Mouse (Mus musculus) neutrophil, adult 5-6 weeks (primary cell): Measurements from ENCODE around the gene Igf1r. TPM values are rescaled to one million over a fixed set of nuclear protein-coding genes. Genes with fewer than 3 reads are reported as not detected.
A peak's percentile ranks its signal among the peaks of the same experiment; 100 is the strongest.

ENCODE experiments used
- ATAC-seq: fragments of 151-379, 151-347 bp; 2 replicates; pipeline ENCODE4 v1.8.0; 2017; ENCODE audit warnings: mild to moderate bottlenecking, moderate TSS enrichment; ENCODE audit not compliant: insufficient number of reproducible peaks, poor library complexity, low FRiP score, severe bottlenecking; ENCODE audit errors: extremely low read depth
- total RNA-seq: library from RNA; stranded (forward); fragments of 200-1000 nt; gene quantifications from 2 replicates; pipeline ENCODE4 v1.2.3, GENCODE M21; 2017

Gene Igf1r
- total RNA-seq, 1 experiment from 2014 or later = 86.8 TPM

GRCm38 (mm10) chr7:68030846-68031245 is 78.2 kb downstream of the Igf1r start:
- ATAC-seq = no peak

- ATAC-seq = no peak
Measured at GRCm38 (mm10) chr7:68036527-68036926, 83.9 kb downstream of the Igf1r start.

GRCm38 (mm10) chr7:68038846-68039245 is 86.2 kb downstream of the Igf1r start:
- no peak for ATAC-seq

GRCm38 (mm10) chr7:68039550-68039949 is 86.9 kb downstream of the Igf1r start:
- no peak for ATAC-seq

- ATAC-seq = no peak
Measured at GRCm38 (mm10) chr7:68044621-68045020, 92.0 kb downstream of the Igf1r start.

GRCm38 (mm10) chr7:68047152-68047551 is 94.5 kb downstream of the Igf1r start:
- no peak for ATAC-seq

GRCm38 (mm10) chr7:68048532-68048931 is 95.9 kb downstream of the Igf1r start:
- no peak for ATAC-seq

- no peak for ATAC-seq
Measured at GRCm38 (mm10) chr7:68049048-68049447, 96.4 kb downstream of the Igf1r start.

- ATAC-seq = no peak
Measured at GRCm38 (mm10) chr7:68053002-68053624, 100.5 kb downstream of the Igf1r start.

- no peak for ATAC-seq
Measured at GRCm38 (mm10) chr7:68054498-68054897, 101.9 kb downstream of the Igf1r start.

- ATAC-seq = no peak
Measured at GRCm38 (mm10) chr7:68054956-68055355, 102.3 kb downstream of the Igf1r start.

- ATAC-seq = no peak
Measured at GRCm38 (mm10) chr7:68057010-68057409, 104.4 kb downstream of the Igf1r start.

GRCm38 (mm10) chr7:68059690-68060089 is 107.1 kb downstream of the Igf1r start:
- ATAC-seq = 0 out of 2 replicates have a peak, but pooled peaks have one; percentile 24

- ATAC-seq = no peak
Measured at GRCm38 (mm10) chr7:68061434-68061833, 108.8 kb downstream of the Igf1r start.

GRCm38 (mm10) chr7:68062170-68062848 is 109.7 kb downstream of the Igf1r start:
- no peak for ATAC-seq

GRCm38 (mm10) chr7:68062849-68063208 is 110.2 kb downstream of the Igf1r start:
- ATAC-seq = no peak

- ATAC-seq = no peak
Measured at GRCm38 (mm10) chr7:68063711-68064110, 111.1 kb downstream of the Igf1r start.

GRCm38 (mm10) chr7:68064120-68064519 is 111.5 kb downstream of the Igf1r start:
- ATAC-seq = no peak

GRCm38 (mm10) chr7:68064647-68065362 is 112.2 kb downstream of the Igf1r start:
- no peak for ATAC-seq

- ATAC-seq = no peak
Measured at GRCm38 (mm10) chr7:68065904-68066303, 113.3 kb downstream of the Igf1r start.
